Mouse (Mus musculus): ENCODE data around the gene Tff2. TPM values are rescaled to one million over a fixed set of nuclear protein-coding genes. Genes with fewer than 3 reads are reported as not detected.

The Tff2 gene
- polyA plus RNA-seq, 1 experiment from 2014 or later, result not detected

GRCm38 (mm10) chr17:31162607-31163006 is 18.5 kb upstream of the Tff2 start:
- H3K36me3 ChIP-seq, result no peaks in the 10 kb centered on the region
- no peak for ATAC-seq (replicated peaks)
- no peak overlapping the region for H3K9ac ChIP-seq (replicated peaks)
- no peak overlapping the region for H3K4me2 ChIP-seq (replicated peaks)
- no peaks in the 10 kb centered on the region for H3K4me1 ChIP-seq
- no peaks in the 10 kb centered on the region for H3K27me3 ChIP-seq
- WGBS, result 91% methylated on average over 12 of the region's 12 CpGs
- no peak overlapping the region for H3K4me3 ChIP-seq
- no peak overlapping the region for H3K27ac ChIP-seq (replicated peaks)
- H3K9me3 ChIP-seq, result no peaks in the 10 kb centered on the region

- H3K9ac ChIP-seq (replicated peaks), result no peak overlapping the region
- 60% methylated on average over 4 of the region's 4 CpGs for WGBS
- H3K4me1 ChIP-seq, result no peaks in the 10 kb centered on the region
- ATAC-seq (replicated peaks), result no peak
- no peaks in the 10 kb centered on the region for H3K27me3 ChIP-seq
- no peak overlapping the region for H3K4me2 ChIP-seq (replicated peaks)
- H3K9me3 ChIP-seq, result no peaks in the 10 kb centered on the region
- no peak overlapping the region for H3K4me3 ChIP-seq
- no peaks in the 10 kb centered on the region for H3K36me3 ChIP-seq
- H3K27ac ChIP-seq (replicated peaks), result no peak overlapping the region
Measured at GRCm38 (mm10) chr17:31160291-31160690, 16.2 kb upstream of the Tff2 start.

GRCm38 (mm10) chr17:31157921-31158320 is 13.8 kb upstream of the Tff2 start:
- Histone ChIP-seq H3K27ac (replicated peaks) (no peak overlapping the region), H3K4me1 (no peaks in the 10 kb centered on the region), H3K9me3 (no peaks in the 10 kb centered on the region), H3K27me3 (no peaks in the 10 kb centered on the region), H3K9ac (replicated peaks) (no peak overlapping the region), H3K4me3 (no peak overlapping the region), H3K36me3 (no peaks in the 10 kb centered on the region), H3K4me2 (replicated peaks) (no peak overlapping the region)
- ATAC-seq (replicated peaks), result no peak
- 81% methylated on average over 6 of the region's 6 CpGs for WGBS

GRCm38 (mm10) chr17:31153785-31154184 is 9.7 kb upstream of the Tff2 start:
- 83% methylated on average over 8 of the region's 8 CpGs for WGBS
- H3K4me2 ChIP-seq (replicated peaks), result no peak overlapping the region
- no peak for ATAC-seq (replicated peaks)

GRCm38 (mm10) chr17:31152966-31153499 is 9.0 kb upstream of the Tff2 start:
- no peaks in the 10 kb centered on the region for H3K9me3 ChIP-seq
- no peak overlapping the region for H3K4me3 ChIP-seq
- no peak for ATAC-seq (replicated peaks)
- H3K9ac ChIP-seq (replicated peaks), result no peak overlapping the region
- no peak overlapping the region for H3K27ac ChIP-seq (replicated peaks)
- WGBS, result 87% methylated on average over 9 of the region's 9 CpGs
- H3K4me2 ChIP-seq (replicated peaks), result no peak overlapping the region
- no peaks in the 10 kb centered on the region for H3K27me3 ChIP-seq
- H3K36me3 ChIP-seq, result no peaks in the 10 kb centered on the region
- H3K4me1 ChIP-seq, result no peaks in the 10 kb centered on the region

More at GRCm38 (mm10) chr17:31153785-31154184, 9.7 kb upstream of the Tff2 start:
- no peaks in the 10 kb centered on the region for H3K4me1 ChIP-seq
- no peak overlapping the region for H3K9ac ChIP-seq (replicated peaks)
- no peaks in the 10 kb centered on the region for H3K36me3 ChIP-seq
- no peak overlapping the region for H3K4me3 ChIP-seq
- no peak overlapping the region for H3K27ac ChIP-seq (replicated peaks)
- no peaks in the 10 kb centered on the region for H3K9me3 ChIP-seq
- no peaks in the 10 kb centered on the region for H3K27me3 ChIP-seq

GRCm38 (mm10) chr17:31152512-31152911 is 8.4 kb upstream of the Tff2 start:
- Histone ChIP-seq H3K4me3 (no peak overlapping the region), H3K9me3 (no peaks in the 10 kb centered on the region), H3K4me2 (replicated peaks) (no peak overlapping the region), H3K27ac (replicated peaks) (no peak overlapping the region), H3K9ac (replicated peaks) (no peak overlapping the region), H3K36me3 (no peaks in the 10 kb centered on the region), H3K27me3 (no peaks in the 10 kb centered on the region), H3K4me1 (no peaks in the 10 kb centered on the region)
- 31% methylated on average over 5 of the region's 5 CpGs for WGBS
- ATAC-seq (replicated peaks), result no peak

GRCm38 (mm10) chr17:31145998-31146397 is 1.9 kb upstream of the Tff2 start:
- H3K4me2 ChIP-seq (replicated peaks), result no peak overlapping the region
- no peak for ATAC-seq (replicated peaks)
- H3K27me3 ChIP-seq, result no peaks in the 10 kb centered on the region
- WGBS, result 81% methylated on average over 9 of the region's 9 CpGs
- H3K36me3 ChIP-seq, result no peaks in the 10 kb centered on the region
- no peak overlapping the region for H3K9ac ChIP-seq (replicated peaks)
- no peaks in the 10 kb centered on the region for H3K4me1 ChIP-seq
- H3K27ac ChIP-seq (replicated peaks), result no peak overlapping the region
- no peak overlapping the region for H3K4me3 ChIP-seq
- H3K9me3 ChIP-seq, result no peaks in the 10 kb centered on the region

GRCm38 (mm10) chr17:31142116-31142515 is 2.0 kb downstream of the Tff2 start:
- 92% methylated on average over 7 of the region's 7 CpGs for WGBS
- Histone ChIP-seq H3K4me2 (replicated peaks) (no peak overlapping the region), H3K36me3 (no peaks in the 10 kb centered on the region), H3K27ac (replicated peaks) (no peak overlapping the region), H3K4me1 (no peaks in the 10 kb centered on the region), H3K27me3 (no peaks in the 10 kb centered on the region), H3K4me3 (no peak overlapping the region), H3K9me3 (no peaks in the 10 kb centered on the region), H3K9ac (replicated peaks) (no peak overlapping the region)
- no peak for ATAC-seq (replicated peaks)

GRCm38 (mm10) chr17:31138398-31138797 is 5.7 kb downstream of the Tff2 start:
- H3K27me3 ChIP-seq, result no peaks in the 10 kb centered on the region
- H3K27ac ChIP-seq (replicated peaks), result no peak overlapping the region
- H3K4me2 ChIP-seq (replicated peaks), result no peak overlapping the region
- no peaks in the 10 kb centered on the region for H3K9me3 ChIP-seq
- no peak overlapping the region for H3K9ac ChIP-seq (replicated peaks)
- no peaks in the 10 kb centered on the region for H3K4me1 ChIP-seq
- H3K4me3 ChIP-seq, result no peak overlapping the region
- H3K36me3 ChIP-seq, result no peaks in the 10 kb centered on the region
- WGBS, result 14% methylated on average over 5 of the region's 5 CpGs
- no peak for ATAC-seq (replicated peaks)

GRCm38 (mm10) chr17:31136821-31137220 is 7.3 kb downstream of the Tff2 start:
- no peak for ATAC-seq (replicated peaks)
- Histone ChIP-seq H3K4me1 (no peaks in the 10 kb centered on the region), H3K27me3 (no peaks in the 10 kb centered on the region), H3K4me2 (replicated peaks) (no peak overlapping the region), H3K9me3 (no peaks in the 10 kb centered on the region), H3K27ac (replicated peaks) (no peak overlapping the region), H3K9ac (replicated peaks) (no peak overlapping the region), H3K36me3 (no peaks in the 10 kb centered on the region), H3K4me3 (no peak overlapping the region)
- 91% methylated on average over 1 of the region's 1 CpGs for WGBS

- Histone ChIP-seq H3K36me3 (no peaks in the 10 kb centered on the region), H3K4me1 (no peaks in the 10 kb centered on the region), H3K9ac (replicated peaks) (no peak overlapping the region), H3K4me2 (replicated peaks) (no peak overlapping the region), H3K9me3 (no peaks in the 10 kb centered on the region), H3K4me3 (no peak overlapping the region), H3K27me3 (no peaks in the 10 kb centered on the region), H3K27ac (replicated peaks) (no peak overlapping the region)
- no peak for ATAC-seq (replicated peaks)
- WGBS, result 53% methylated on average over 3 of the region's 3 CpGs
Measured at GRCm38 (mm10) chr17:31136291-31136690, 7.8 kb downstream of the Tff2 start.

- Histone ChIP-seq H3K9me3 (no peaks in the 10 kb centered on the region), H3K4me1 (no peaks in the 10 kb centered on the region), H3K9ac (replicated peaks) (no peak overlapping the region), H3K36me3 (no peaks in the 10 kb centered on the region), H3K27ac (replicated peaks) (no peak overlapping the region), H3K4me2 (replicated peaks) (no peak overlapping the region), H3K27me3 (no peaks in the 10 kb centered on the region), H3K4me3 (no peak overlapping the region)
- no peak for ATAC-seq (replicated peaks)
- 90% methylated on average over 6 of the region's 6 CpGs for WGBS
Measured at GRCm38 (mm10) chr17:31134913-31135312, 9.2 kb downstream of the Tff2 start.

- no peak overlapping the region for H3K4me3 ChIP-seq
- no peaks in the 10 kb centered on the region for H3K4me1 ChIP-seq
- H3K36me3 ChIP-seq, result no peaks in the 10 kb centered on the region
- H3K27ac ChIP-seq (replicated peaks), result no peak overlapping the region
- 84% methylated on average over 15 of the region's 15 CpGs for WGBS
- ATAC-seq (replicated peaks), result no peak
- no peaks in the 10 kb centered on the region for H3K9me3 ChIP-seq
- H3K9ac ChIP-seq (replicated peaks), result no peak overlapping the region
- no peak overlapping the region for H3K4me2 ChIP-seq (replicated peaks)
- no peaks in the 10 kb centered on the region for H3K27me3 ChIP-seq
Measured at GRCm38 (mm10) chr17:31133776-31134175, 10.3 kb downstream of the Tff2 start.

All from forebrain, embryonic 15.5 days (tissue).